Mouse (Mus musculus): Measurements from ENCODE around the gene Rgs1. TPM values are rescaled to one million over a fixed set of nuclear protein-coding genes. Genes with fewer than 3 reads are reported as not detected.

Gene Rgs1
- not detected for total RNA-seq (2022)

DNA sequence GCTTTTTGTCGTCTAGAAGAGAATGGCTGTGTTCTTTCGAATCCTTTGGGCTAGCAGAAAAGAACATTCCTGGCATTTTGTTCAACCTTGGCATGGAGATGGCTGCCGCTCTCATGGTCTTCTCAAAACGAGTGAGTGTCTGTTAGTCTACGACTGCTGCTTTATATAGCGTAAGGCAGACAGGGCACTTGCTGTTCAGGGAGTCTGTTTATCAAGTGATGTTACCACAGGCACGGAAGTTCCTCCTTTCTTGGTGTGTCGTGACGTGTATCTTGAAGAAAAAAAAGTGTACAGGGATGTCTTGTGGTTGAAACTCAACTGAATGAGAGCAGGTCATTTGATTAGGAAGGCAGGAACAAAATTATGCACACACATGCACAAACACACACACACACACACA lies at the start of gene Rgs1:
Gene Rgs1 (minus strand): TSS at position 320 of the 400 bp plus-strand sequence.
- DNase-seq (ENCODE audit: low spot score in 2 of 2) = no peak

- DNase-seq (ENCODE audit: low spot score in 2 of 2) = no peak
These were observed 34.3 kb upstream of the Rgs1 start for GRCm38 (mm10) chr1:144283020-144284014.

GRCm38 (mm10) chr1:144280056-144280455 lies 31.0 kb upstream of the Rgs1 start:
- no peak for DNase-seq (ENCODE audit: low spot score in 2 of 2)

DNA sequence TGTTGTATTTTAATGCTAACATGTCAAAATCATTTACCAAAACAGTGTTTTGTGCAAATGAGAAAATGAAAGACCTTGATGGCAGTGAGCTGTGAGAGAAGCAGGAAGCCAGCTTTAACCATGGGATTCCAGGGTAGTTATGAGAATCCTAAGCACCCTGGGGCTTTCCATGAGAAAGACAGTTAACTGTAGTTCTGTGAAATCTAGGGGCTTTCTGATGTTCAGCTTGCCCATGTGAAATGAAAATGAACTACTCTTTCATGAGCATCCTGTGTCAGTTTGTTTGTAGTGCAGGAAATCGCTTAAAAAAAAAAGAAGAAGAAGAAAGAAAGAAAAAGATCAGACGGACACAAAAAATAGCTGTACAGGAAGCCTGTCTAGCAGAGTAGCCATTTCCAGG lies 23.9 kb upstream of the Rgs1 start:
- no peak for DNase-seq (ENCODE audit: low spot score in 2 of 2)

DNA sequence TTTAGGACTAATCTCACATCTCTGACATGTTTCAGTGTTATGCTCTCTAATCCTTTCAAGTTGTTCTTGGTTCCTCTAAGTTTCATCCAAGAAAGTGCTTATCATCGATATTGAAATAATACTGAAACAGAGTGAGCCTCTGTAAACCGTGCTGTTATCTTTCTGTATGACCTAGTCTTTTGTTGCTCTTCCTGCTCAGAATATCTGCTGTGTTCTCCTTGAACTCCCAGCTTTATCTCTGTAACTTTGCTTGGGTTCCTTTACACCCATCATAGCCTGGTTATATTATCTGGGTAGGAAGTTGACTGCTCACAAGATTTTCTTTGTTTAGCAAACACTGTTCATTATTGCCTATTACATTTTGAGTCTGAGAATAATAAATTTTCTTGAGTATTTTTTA lies 20.1 kb upstream of the Rgs1 start:
- DNase-seq (ENCODE audit: low spot score in 2 of 2) = no peak

DNA sequence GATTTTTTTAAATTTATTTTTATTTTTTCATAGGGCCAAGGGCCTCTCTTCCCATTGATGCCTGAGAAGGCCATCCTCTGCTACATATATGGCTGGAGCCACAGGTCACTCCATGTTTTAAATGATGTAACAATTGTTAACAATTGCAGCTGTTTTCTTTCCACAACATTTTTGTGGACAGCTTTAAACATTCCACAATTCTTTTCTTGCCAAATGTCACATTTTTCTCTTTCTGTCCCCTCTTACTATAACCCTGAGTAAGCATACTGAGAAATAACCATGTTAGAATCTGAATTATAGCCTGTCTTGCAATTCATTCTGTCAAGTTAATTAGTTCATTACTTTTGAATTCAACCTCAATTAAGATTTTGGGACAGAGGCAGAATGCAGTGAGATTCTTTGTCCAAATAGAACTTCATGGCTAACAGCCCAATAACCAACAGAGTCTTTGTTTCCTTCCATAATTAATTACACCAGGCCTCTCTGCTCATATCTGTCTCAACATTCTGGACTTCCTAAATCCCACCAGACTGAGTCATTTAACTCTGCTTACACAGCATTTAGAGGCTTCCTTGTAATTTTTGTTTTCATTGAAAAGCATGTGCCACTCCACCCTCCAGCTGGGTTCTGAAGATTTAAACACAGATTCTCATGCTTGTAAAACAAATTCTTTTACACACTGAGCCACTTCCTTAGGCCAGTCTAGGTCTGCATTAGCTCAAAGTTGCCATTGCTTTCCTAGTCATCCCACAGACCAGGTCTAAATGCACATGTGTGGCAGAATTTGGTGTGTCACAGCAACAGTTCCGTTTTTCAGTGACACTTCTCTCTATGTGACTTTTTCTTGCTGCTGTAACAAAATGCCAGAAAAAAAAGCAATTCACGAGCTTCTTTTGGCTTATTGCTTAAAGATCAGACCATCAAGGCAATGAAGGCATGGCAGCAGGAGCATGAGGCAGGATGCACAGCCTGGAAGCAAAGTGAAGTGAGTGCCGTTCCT lies 18.7 kb upstream of the Rgs1 start:
- DNase-seq (ENCODE audit: low spot score in 2 of 2) = no peak

DNA sequence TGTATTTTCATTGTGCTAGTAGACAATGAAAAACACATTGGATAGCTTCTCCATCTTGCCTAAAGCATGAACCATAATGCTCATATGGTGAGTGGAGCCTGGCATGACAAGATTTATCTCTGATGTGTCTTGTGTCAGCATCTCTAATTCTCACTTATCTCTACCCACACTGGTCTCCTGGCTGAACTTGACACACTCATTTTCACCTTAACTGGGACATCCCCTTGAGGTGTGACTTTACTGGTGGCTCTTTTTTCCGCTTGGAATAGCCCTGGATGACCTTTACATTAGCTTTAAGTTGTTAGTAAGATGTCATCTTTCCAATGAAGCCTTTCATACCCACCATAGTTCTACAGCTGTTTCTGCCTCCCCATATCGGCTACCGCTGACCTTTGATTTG lies 15.0 kb upstream of the Rgs1 start:
- DNase-seq (ENCODE audit: low spot score in 2 of 2) = no peak

GRCm38 (mm10) chr1:144262008-144262407 lies 13.0 kb upstream of the Rgs1 start:
- no peak for DNase-seq (ENCODE audit: low spot score in 2 of 2)

DNA sequence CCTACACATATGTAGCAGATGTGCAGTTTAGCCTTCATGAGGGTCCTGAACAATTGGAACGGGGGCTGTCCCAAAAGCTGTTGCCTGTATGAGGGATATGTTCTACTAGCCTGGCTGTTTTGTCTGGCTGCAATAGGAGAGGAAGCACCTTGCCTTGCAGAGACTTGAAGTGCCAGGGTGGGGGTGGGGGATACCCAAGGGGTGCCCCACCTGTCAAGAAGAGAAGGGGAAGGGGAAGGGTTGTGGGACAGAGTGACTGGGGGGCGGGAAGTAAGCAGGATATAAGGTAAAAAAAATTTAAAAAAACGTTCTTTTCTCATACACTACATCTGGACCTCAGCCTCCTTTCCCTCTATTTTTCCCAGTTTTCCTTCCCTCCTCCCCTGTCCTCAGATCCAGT lies 9.7 kb upstream of the Rgs1 start:
- DNase-seq (ENCODE audit: low spot score in 2 of 2) = no peak

GRCm38 (mm10) chr1:144256556-144257331 lies 7.7 kb upstream of the Rgs1 start:
- DNase-seq (ENCODE audit: low spot score in 2 of 2) = no peak

- DNase-seq (ENCODE audit: low spot score in 2 of 2) = no peak
These were observed 836 bp downstream of the Rgs1 start for GRCm38 (mm10) chr1:144248206-144248605.

DNA sequence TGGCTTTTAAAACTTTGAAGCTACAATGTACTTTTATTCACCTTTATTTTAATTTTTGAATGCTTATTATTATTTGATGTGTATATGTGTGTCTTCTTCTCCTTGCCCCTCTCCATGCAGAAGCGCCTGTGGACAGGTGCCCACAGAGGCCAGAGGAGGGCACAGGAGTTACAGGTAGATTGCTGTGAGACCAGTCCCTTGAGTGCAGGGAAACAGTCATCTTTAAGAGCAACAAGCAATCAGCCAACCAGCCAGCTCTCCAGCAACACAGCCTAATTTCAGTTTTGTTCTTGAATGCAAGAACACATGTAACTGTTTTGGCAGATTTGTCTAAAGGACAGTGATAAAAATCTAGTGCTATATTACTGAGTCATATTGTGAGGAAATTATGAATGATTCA lies 1.7 kb downstream of the Rgs1 start:
- no peak for DNase-seq (ENCODE audit: low spot score in 2 of 2)

GRCm38 (mm10) chr1:144243511-144243910 lies 5.5 kb downstream of the Rgs1 start:
- DNase-seq (ENCODE audit: low spot score in 2 of 2) = no peak

- no peak for DNase-seq (ENCODE audit: low spot score in 2 of 2)
These were observed 9.8 kb downstream of the Rgs1 start for GRCm38 (mm10) chr1:144239195-144239594.

DNA sequence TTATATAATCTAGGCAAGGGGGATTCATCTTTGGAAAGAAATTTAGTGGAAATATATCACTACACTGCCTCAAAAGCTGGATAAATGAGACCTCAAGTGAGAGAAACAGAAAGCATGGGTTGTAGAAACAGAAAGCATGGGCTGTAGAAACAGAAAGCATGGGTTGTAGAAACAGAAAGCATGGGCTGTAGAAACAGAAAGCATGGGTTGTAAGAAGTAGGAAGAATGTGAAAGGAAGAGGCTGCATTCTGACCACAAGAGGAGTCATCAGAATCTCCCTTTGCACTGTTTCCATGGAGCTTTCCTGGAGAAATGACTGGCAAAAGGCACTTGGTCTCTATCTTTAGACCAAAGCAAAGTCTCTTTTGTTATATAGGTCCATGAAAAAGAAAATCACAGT lies 33.8 kb downstream of the Rgs1 start:
- DNase-seq (ENCODE audit: low spot score in 2 of 2) = no peak

DNA sequence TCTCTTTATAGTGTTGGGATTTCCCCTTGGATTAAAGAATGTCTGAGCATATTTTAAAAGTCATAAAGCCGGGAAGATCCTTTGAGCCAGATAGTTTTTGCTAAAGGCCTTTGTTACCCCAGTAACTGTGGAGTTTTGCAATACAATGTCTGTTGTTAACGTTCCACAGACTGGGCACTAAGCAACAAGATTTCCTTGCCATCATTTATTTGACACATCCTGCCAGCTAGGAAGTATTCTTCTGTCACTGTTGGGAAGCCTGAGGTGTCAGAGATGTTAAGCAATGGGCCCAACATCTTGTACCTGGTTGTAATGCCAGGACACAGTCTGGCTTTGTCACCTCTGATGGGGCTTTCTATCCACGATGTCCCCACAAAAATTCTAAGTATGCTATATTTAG lies 38.1 kb downstream of the Rgs1 start:
- DNase-seq (ENCODE audit: low spot score in 2 of 2) = no peak

- no peak for DNase-seq (ENCODE audit: low spot score in 2 of 2)
These were observed 42.6 kb downstream of the Rgs1 start for GRCm38 (mm10) chr1:144206281-144207061.

DNA sequence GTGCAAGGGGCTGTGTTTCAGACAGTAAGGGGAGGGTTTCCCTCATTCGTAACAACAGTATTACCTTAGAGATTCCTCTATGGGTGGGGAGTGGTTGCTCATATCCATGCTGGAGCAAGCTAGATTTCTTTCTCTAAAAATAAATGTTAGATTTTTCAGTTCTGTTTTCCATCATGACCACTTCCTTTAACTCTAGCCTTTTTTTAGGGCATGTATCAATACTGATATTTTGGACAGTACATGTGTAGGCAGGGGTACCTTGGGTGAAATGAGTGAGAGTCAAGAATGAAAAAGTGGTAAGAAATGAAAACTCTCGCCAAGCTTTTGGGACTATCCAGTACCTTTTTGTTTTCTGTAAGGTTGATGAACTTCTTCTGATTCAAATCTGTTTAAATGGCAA lies 44.3 kb downstream of the Rgs1 start:
- DNase-seq (ENCODE audit: low spot score in 2 of 2) = no peak

DNA sequence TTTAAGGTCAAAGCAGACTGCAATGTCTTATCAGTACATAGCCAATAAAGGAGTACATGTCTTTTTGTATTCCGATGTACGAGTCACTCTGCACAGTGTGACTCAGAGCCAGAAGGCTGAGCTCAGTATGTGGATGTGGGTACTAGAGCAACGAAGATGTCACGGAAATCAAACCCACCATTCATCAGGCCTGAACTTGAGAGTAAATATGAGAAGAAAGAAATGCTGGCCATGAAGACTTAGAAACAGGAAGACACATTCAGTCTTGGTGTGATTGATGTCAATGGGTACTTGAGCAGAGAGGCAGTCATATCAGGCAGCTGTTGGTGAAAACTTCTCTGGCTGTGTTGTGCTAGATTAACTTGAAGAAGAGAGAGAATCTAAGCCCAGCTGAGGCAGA lies 46.1 kb downstream of the Rgs1 start:
- DNase-seq (ENCODE audit: low spot score in 2 of 2) = no peak

GRCm38 (mm10) chr1:144200496-144200895 lies 48.5 kb downstream of the Rgs1 start:
- DNase-seq (ENCODE audit: low spot score in 2 of 2) = no peak
